Mouse (Mus musculus): Measurements from ENCODE around the gene Gjc3.
"Not testable (repeated sequence)": the region's sequence is repeated elsewhere in the genome, so short reads cannot be mapped to it uniquely, and the experiment has no call there.

The Gjc3 gene

GRCm38 (mm10) chr5:137962945-137963344 lies at the start of gene Gjc3:
Gjc3 (minus strand) TSS chr5:137963098.
- no peak for DNase-seq (ENCODE audit: low read depth)

- DNase-seq (ENCODE audit: low read depth) = no peak
Observed at GRCm38 (mm10) chr5:138012382-138012781, 49.5 kb upstream of the Gjc3 start.

GRCm38 (mm10) chr5:138009437-138009836 lies 46.5 kb upstream of the Gjc3 start:
- no peak for DNase-seq (ENCODE audit: low read depth)

GRCm38 (mm10) chr5:137986351-137986750 lies 23.5 kb upstream of the Gjc3 start:
- no peak for DNase-seq (ENCODE audit: low read depth)

- DNase-seq (ENCODE audit: low read depth) = no peak
Observed at GRCm38 (mm10) chr5:137981300-137981699, 18.4 kb upstream of the Gjc3 start, which contains the start of gene Azgp1. Azgp1 (plus strand) TSS chr5:137981520.

GRCm38 (mm10) chr5:137979081-137979480 lies 16.2 kb upstream of the Gjc3 start:
- no peak for DNase-seq (ENCODE audit: low read depth)

GRCm38 (mm10) chr5:137977291-137977690 lies 14.4 kb upstream of the Gjc3 start:
- no peak for DNase-seq (ENCODE audit: low read depth)

- DNase-seq (ENCODE audit: low read depth) = no peak
Observed at GRCm38 (mm10) chr5:137975434-137975833, 12.5 kb upstream of the Gjc3 start.

- DNase-seq (ENCODE audit: low read depth) = no peak
Observed at GRCm38 (mm10) chr5:137974724-137975123, 11.8 kb upstream of the Gjc3 start.

- DNase-seq (ENCODE audit: low read depth) = no peak
Observed at GRCm38 (mm10) chr5:137973738-137974137, 10.8 kb upstream of the Gjc3 start.

- no peak for DNase-seq (ENCODE audit: low read depth)
Observed at GRCm38 (mm10) chr5:137973161-137973560, 10.3 kb upstream of the Gjc3 start.

- DNase-seq (ENCODE audit: low read depth) = no peak
Observed at GRCm38 (mm10) chr5:137966492-137966891, 3.6 kb upstream of the Gjc3 start.

- DNase-seq (ENCODE audit: low read depth) = no peak
Observed at GRCm38 (mm10) chr5:137956404-137956803, 6.5 kb downstream of the Gjc3 start.

GRCm38 (mm10) chr5:137951218-137951617 lies 11.7 kb downstream of the Gjc3 start:
- no peak for DNase-seq (ENCODE audit: low read depth)

- DNase-seq (ENCODE audit: low read depth) = no peak
Observed at GRCm38 (mm10) chr5:137947303-137947702, 15.6 kb downstream of the Gjc3 start.

- no peak for DNase-seq (ENCODE audit: low read depth)
Observed at GRCm38 (mm10) chr5:137943133-137943532, 19.8 kb downstream of the Gjc3 start.

GRCm38 (mm10) chr5:137940948-137941347 lies 21.9 kb downstream of the Gjc3 start:
- no peak for DNase-seq (ENCODE audit: low read depth)

GRCm38 (mm10) chr5:137937238-137937637 lies 25.7 kb downstream of the Gjc3 start:
- DNase-seq (ENCODE audit: low read depth) = no peak

GRCm38 (mm10) chr5:137936486-137936885 lies 26.4 kb downstream of the Gjc3 start:
- DNase-seq (ENCODE audit: low read depth) = no peak

GRCm38 (mm10) chr5:137933934-137934333 lies 29.0 kb downstream of the Gjc3 start:
- DNase-seq (ENCODE audit: low read depth) = not testable (repeated sequence)

GRCm38 (mm10) chr5:137928439-137928838 lies 34.5 kb downstream of the Gjc3 start:
- no peak for DNase-seq (ENCODE audit: low read depth)

GRCm38 (mm10) chr5:137922171-137922570 lies 40.7 kb downstream of the Gjc3 start:
- DNase-seq (ENCODE audit: low read depth) = no peak

- DNase-seq (ENCODE audit: low read depth) = no peak
Observed at GRCm38 (mm10) chr5:137921532-137921931, 41.4 kb downstream of the Gjc3 start, which contains the start of gene Cyp3a13. Cyp3a13 (minus strand) TSS chr5:137921619.

GRCm38 (mm10) chr5:137915550-137915949 lies 47.3 kb downstream of the Gjc3 start:
- DNase-seq (ENCODE audit: low read depth) = no peak

GRCm38 (mm10) chr5:137914508-137914907 lies 48.4 kb downstream of the Gjc3 start:
- DNase-seq (ENCODE audit: low read depth) = no peak
